17 mouse cellular contexts compared by ENCODE assay signal in the genomic region with DNA sequence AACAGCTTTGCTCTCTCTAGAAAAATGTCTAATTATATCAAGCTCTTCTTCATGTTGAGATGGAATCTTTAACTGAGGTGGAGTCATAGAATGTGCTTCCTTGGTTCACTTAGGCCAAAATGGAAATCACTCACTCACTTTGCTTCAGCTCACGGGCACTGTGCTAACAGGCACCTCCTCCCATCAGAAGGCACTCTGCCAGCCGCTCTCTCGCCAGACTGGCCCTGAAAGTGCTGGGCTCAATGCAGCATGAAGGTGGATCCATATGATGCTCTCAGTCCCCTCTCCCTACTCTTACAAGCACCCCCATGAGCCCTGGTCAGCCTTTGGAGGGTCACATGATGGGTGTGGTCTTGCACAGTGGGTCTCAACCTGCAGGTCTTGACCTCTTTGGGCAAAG. TPM values are rescaled to one million over a fixed set of nuclear protein-coding genes. Genes with fewer than 3 reads are reported as not detected.
A peak's percentile ranks its signal among the peaks of the same experiment; 100 is the strongest.
DNase-seq lines count a peak whose midpoint lies in the region; ATAC-seq and TF ChIP-seq lines count a peak whose summit lies in the region.
"Had no signal": no experiment of that assay in that cellular context is flagged by ENCODE, and none has a peak within 500 bp of the region (broad histone marks: within the 10 kb centered on the region; RNA-seq: fewer than 3 reads in every experiment).

No protein-coding gene starts in this region.

- no peak for TF ChIP-seq CTCF in kidney, adult 2 months (conservative IDR thresholded peaks at IDR 0.05; ENCODE audit: insufficient read depth, insufficient read length, low read depth, low read length)

- H3K9me3 ChIP-seq in kidney, embryonic 15.5 days (replicated peaks) = no peaks in the 10 kb centered on the region
- H3K9me3 ChIP-seq: liver, embryonic 13.5 days had no signal

- no peaks in the 10 kb centered on the region for H3K4me1 ChIP-seq in kidney, adult 2 months (ENCODE audit: control insufficient read depth, insufficient read depth, low read length)
- no peaks in the 10 kb centered on the region for H3K4me1 ChIP-seq in kidney, embryonic 15.5 days

- H3K4me3 ChIP-seq in kidney, adult 2 months (ENCODE audit: insufficient read depth, low read depth, low read length) = no peak overlapping the region
- no peak overlapping the region for H3K4me3 ChIP-seq in kidney, embryonic 15.5 days (replicated peaks)
- H3K4me3 ChIP-seq: layer of hippocampus, adult 2 months; liver, embryonic 13.5 days had no signal

- H3K36me3 ChIP-seq in kidney, adult 2 months (ENCODE audit: control insufficient read depth, insufficient read depth, low read length) = no peaks in the 10 kb centered on the region
- no peaks in the 10 kb centered on the region for H3K36me3 ChIP-seq in kidney, embryonic 15.5 days
- H3K36me3 ChIP-seq: liver, embryonic 13.5 days had no signal

- TF ChIP-seq POLR2A in kidney, adult 2 months (IDR thresholded peaks at IDR 0.05; ENCODE audit: low read depth, low read length) = no peak

- 42% methylated on average over 3 of the region's 3 CpGs for WGBS in kidney, adult 2 months
- WGBS in kidney, embryonic 15.5 days = 64% methylated on average over 3 of the region's 3 CpGs

- no peak overlapping the region for H3K27ac ChIP-seq in kidney, adult 2 months (ENCODE audit: insufficient read depth, low read depth, low read length)
- no peak overlapping the region for H3K27ac ChIP-seq in kidney, embryonic 15.5 days
- H3K27ac ChIP-seq: layer of hippocampus, adult 2 months; liver, embryonic 13.5 days had no signal

- ATAC-seq in kidney, embryonic 15.5 days (replicated peaks; ENCODE audit: low FRiP score) = no peak
- no peak for ATAC-seq in granulocyte monocyte progenitor cell, adult 5-6 weeks (replicated peaks; ENCODE audit: poor library complexity, severe bottlenecking)
- ATAC-seq: intestine, postnatal 0 days had no signal

- H3K27me3 ChIP-seq in kidney, adult 2 months (replicated peaks; ENCODE audit: control insufficient read depth, insufficient read depth, low read length) = no peaks in the 10 kb centered on the region
- peaks cover 12% of the 10 kb centered on the region for H3K27me3 ChIP-seq in kidney, embryonic 15.5 days

- H3K9ac ChIP-seq in kidney, embryonic 15.5 days = no peak overlapping the region
- H3K9ac ChIP-seq: liver, embryonic 13.5 days had no signal

- peak; percentile 17 to 20 for DNase-seq in cerebellum, adult 18-20 months
- no peak for DNase-seq in cerebellum, adult 8-10 months
- DNase-seq in kidney, adult 2 months = peak; percentile 9
- DNase-seq in right cerebral cortex, postnatal 10 days (ENCODE audit: low spot score in 2 of 2) = peak; percentile 66 to 75
- no peak for DNase-seq in right cerebral cortex, postnatal 25 days
- DNase-seq in lung, postnatal 36 days = peak; percentile 60
- DNase-seq: heart, postnatal 4 days; liver, embryonic 13.5 days; thymus, adult 2 months had no signal

- no peak overlapping the region for H3K4me2 ChIP-seq in kidney, embryonic 15.5 days
- H3K4me2 ChIP-seq: liver, embryonic 13.5 days had no signal

RNA-seq across cellular contexts. Expression of a gene that starts 21.5 kb away (rescaled TPM):
- polyA plus RNA-seq in kidney, adult 2 months (2012; rRNA removed) = 0.41 and 0.48 TPM in 2 replicates
- polyA plus RNA-seq in kidney, embryonic 15.5 days (2015; fragmentation: Nextera tagmentation; extraction: Ambion mirVana) = not detected in 2 replicates
- not detected in 2 replicates for total RNA-seq in granulocyte monocyte progenitor cell, adult 5-6 weeks (2014; fragmentation: Nextera tagmentation)
- not detected in 2 replicates for total RNA-seq in granulocyte monocyte progenitor cell, adult 5-6 weeks (2017)
- total RNA-seq: heart, adult 8-10 months; heart, postnatal 4 days; layer of hippocampus, adult 2 months; left cerebral cortex, postnatal 36 days; megakaryocyte, adult 5-6 weeks had no signal
- polyA plus RNA-seq: cortical plate, adult 2 months; intestine, postnatal 0 days; liver, embryonic 13.5 days had no signal

RNA-seq across cellular contexts. Expression of a gene that starts 31.5 kb away (rescaled TPM):
- 151 and 161 TPM in 2 replicates for polyA plus RNA-seq in kidney, adult 2 months (2012; rRNA removed)
- polyA plus RNA-seq in kidney, embryonic 15.5 days (2015; fragmentation: Nextera tagmentation; extraction: Ambion mirVana) = 44.3 and 52.1 TPM in 2 replicates
- 18.7 and 29.9 TPM in 2 replicates for total RNA-seq in granulocyte monocyte progenitor cell, adult 5-6 weeks (2014; fragmentation: Nextera tagmentation)
- 12.6 and 16.5 TPM in 2 replicates for total RNA-seq in granulocyte monocyte progenitor cell, adult 5-6 weeks (2017)

RNA-seq across cellular contexts. Expression of a gene that starts 32.0 kb away (rescaled TPM):
- polyA plus RNA-seq in kidney, adult 2 months (2012; rRNA removed) = 270 and 419 TPM in 2 replicates
- polyA plus RNA-seq in kidney, embryonic 15.5 days (2015; fragmentation: Nextera tagmentation; extraction: Ambion mirVana) = 3.3 and 4.1 TPM in 2 replicates
- total RNA-seq in granulocyte monocyte progenitor cell, adult 5-6 weeks (2014; fragmentation: Nextera tagmentation) = 8.4 and 9.1 TPM in 2 replicates
- 26.2 and 30.2 TPM in 2 replicates for total RNA-seq in granulocyte monocyte progenitor cell, adult 5-6 weeks (2017)

RNA-seq across cellular contexts. Expression of a gene that starts 48.7 kb away (rescaled TPM):
- 3.0 and 7.3 TPM in 2 replicates for polyA plus RNA-seq in kidney, adult 2 months (2012; rRNA removed)
- 1.2 TPM in 2 replicates for polyA plus RNA-seq in kidney, embryonic 15.5 days (2015; fragmentation: Nextera tagmentation; extraction: Ambion mirVana)
- 90.5 and 114 TPM in 2 replicates for total RNA-seq in granulocyte monocyte progenitor cell, adult 5-6 weeks (2014; fragmentation: Nextera tagmentation)
- 57.3 and 137 TPM in 2 replicates for total RNA-seq in granulocyte monocyte progenitor cell, adult 5-6 weeks (2017)

RNA-seq across cellular contexts. Expression of a gene that starts 54.2 kb away (rescaled TPM):
- 163 and 184 TPM in 2 replicates for polyA plus RNA-seq in kidney, adult 2 months (2012; rRNA removed)
- 40.0 and 45.8 TPM in 2 replicates for polyA plus RNA-seq in kidney, embryonic 15.5 days (2015; fragmentation: Nextera tagmentation; extraction: Ambion mirVana)
- 13.0 and 27.4 TPM in 2 replicates for total RNA-seq in granulocyte monocyte progenitor cell, adult 5-6 weeks (2014; fragmentation: Nextera tagmentation)
- total RNA-seq in granulocyte monocyte progenitor cell, adult 5-6 weeks (2017) = 8.3 and 15.4 TPM in 2 replicates

Comparison
In these comparisons a context has a peak if more than half of its experiments do, and no peak if none do; other contexts are left out.
1. DNase-seq: peak in cerebellum, adult 18-20 months (2 of 2), kidney, adult 2 months (single experiment), right cerebral cortex, postnatal 10 days (2 of 2) and lung, postnatal 36 days (single experiment); none in cerebellum, adult 8-10 months (single experiment) and right cerebral cortex, postnatal 25 days (single experiment).
2. RNA of a gene that starts 32.0 kb away (polyA plus RNA-seq): 270 to 419 TPM in kidney, adult 2 months; 3.3 to 4.1 TPM in kidney, embryonic 15.5 days; every median in the first group is over 10 times any median in the second.